Mouse (Mus musculus) neural tube, embryonic 12.5 days (tissue): Measurements from ENCODE around the gene Mapk8. TPM values are rescaled to one million over a fixed set of nuclear protein-coding genes. Genes with fewer than 3 reads are reported as not detected.

Experiments
- ATAC-seq: fragments of 200-750 bp; cut with Nextera tagmentation; 2 replicates; pipeline ENCODE4 v1.8.0; 2017; ENCODE audit warnings: low read depth, mild to moderate bottlenecking, moderate TSS enrichment, moderate library complexity; ENCODE audit not compliant: low FRiP score
- H3K27ac ChIP-seq: fragments of 300-500 bp; sonication (generic); 2 replicates; pipeline ENCODE4 v1.5.1; 2016
- H3K27me3 ChIP-seq: fragments of 300-500 bp; sonication (generic); replicated peaks from 2 replicates; pipeline ENCODE4 v1.6.1; 2016; ENCODE audit warnings: mild to moderate bottlenecking
- H3K36me3 ChIP-seq: fragments of 300-500 bp; sonication (generic); 2 replicates; pipeline ENCODE4 v1.6.1; 2016; ENCODE audit warnings: mild to moderate bottlenecking
- H3K4me1 ChIP-seq: fragments of 300-500 bp; sonication (generic); 2 replicates; pipeline ENCODE4 v1.6.1; 2016
- H3K4me2 ChIP-seq: fragments of 300-500 bp; sonication (generic); replicated peaks from 2 replicates; pipeline ENCODE4 v1.6.1; 2016; ENCODE audit warnings: mild to moderate bottlenecking
- H3K4me3 ChIP-seq: fragments of 300-500 bp; sonication (generic); 2 replicates; pipeline ENCODE4 v1.5.1; 2016
- H3K9ac ChIP-seq: fragments of 300-500 bp; sonication (generic); 2 replicates; pipeline ENCODE4 v1.6.1; 2016; ENCODE audit warnings: mild to moderate bottlenecking
- H3K9me3 ChIP-seq: fragments of 300-500 bp; sonication (generic); 2 replicates; pipeline ENCODE4 v1.6.1; 2016; ENCODE audit warnings: mild to moderate bottlenecking
- WGBS: fragments of 180-500 bp; shearing (Covaris S2); methylation state at CpG from one replicate; pipeline ENCODE4 v1.1.7; 2016; 5-methylcytosine and 5-hydroxymethylcytosine counted together
- polyA plus RNA-seq: library from polyadenylated mRNA; unstranded; fragments of >200 nt; fragmentation: Nextera tagmentation; extraction: Ambion mirVana; gene quantifications from 2 replicates; pipeline ENCODE4 v1.2.1, GENCODE M21; 2016

Mapk8 gene
- polyA plus RNA-seq, 1 experiment from 2014 or later, result 32.7 TPM

- no peak overlapping the region for H3K27ac ChIP-seq
These were observed 112.6 kb downstream of the Mapk8 start for GRCm38 (mm10) chr14:33334402-33334801.

DNA sequence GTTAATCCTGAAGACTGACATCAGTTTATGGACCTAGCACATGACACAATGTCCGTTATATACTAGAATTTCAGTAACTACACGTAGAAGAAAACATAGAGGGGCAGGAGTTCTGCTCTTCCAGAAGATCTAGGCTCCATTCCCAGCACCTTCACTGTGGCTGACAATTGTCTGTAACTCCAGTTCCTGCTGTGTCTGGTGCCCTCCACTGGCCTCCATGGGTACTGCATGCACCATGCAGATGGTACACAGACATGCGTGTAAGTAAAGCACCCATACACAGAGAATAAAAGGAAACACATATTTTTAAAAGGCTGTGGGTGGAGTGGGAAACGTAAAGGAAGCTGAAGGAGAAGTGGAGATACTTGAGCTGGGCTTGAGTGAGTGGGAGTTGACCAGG is 113.1 kb downstream of the Mapk8 start:
- Histone ChIP-seq H3K4me3 (no peak overlapping the region), H3K27ac (no peak overlapping the region), H3K4me1 (peaks cover 5% of the 10 kb centered on the region; the same call in 1 of the 2 replicates), H3K4me2 (no peak overlapping the region), H3K9me3 (no peaks in the 10 kb centered on the region), H3K36me3 (no peaks in the 10 kb centered on the region), H3K27me3 (no peaks in the 10 kb centered on the region), H3K9ac (no peak overlapping the region)
- WGBS, result 85% methylated on average over 4 of the region's 4 CpGs
- ATAC-seq, result no peak

More at GRCm38 (mm10) chr14:33334402-33334801, 112.6 kb downstream of the Mapk8 start:
- WGBS, result 80% methylated on average over 4 of the region's 4 CpGs
- Histone ChIP-seq H3K4me2 (no peak overlapping the region), H3K36me3 (no peaks in the 10 kb centered on the region), H3K9me3 (no peaks in the 10 kb centered on the region), H3K4me1 (peaks cover 5% of the 10 kb centered on the region; the same call in 1 of the 2 replicates), H3K9ac (no peak overlapping the region), H3K27me3 (no peaks in the 10 kb centered on the region), H3K4me3 (no peak overlapping the region)
- no peak for ATAC-seq

GRCm38 (mm10) chr14:33331627-33332026 is 115.3 kb downstream of the Mapk8 start:
- no peak overlapping the region for H3K4me2 ChIP-seq
- ATAC-seq, result no peak
- H3K27me3 ChIP-seq, result no peaks in the 10 kb centered on the region
- H3K9me3 ChIP-seq, result no peaks in the 10 kb centered on the region
- H3K36me3 ChIP-seq, result no peaks in the 10 kb centered on the region
- WGBS, result 40% methylated on average over 4 of the region's 4 CpGs
- H3K4me3 ChIP-seq, result no peak overlapping the region
- H3K9ac ChIP-seq, result no peak overlapping the region
- peaks cover 10% of the 10 kb centered on the region; the same call in 1 of the 2 replicates for H3K4me1 ChIP-seq
- H3K27ac ChIP-seq, result no peak overlapping the region

GRCm38 (mm10) chr14:33330986-33331385 is 116.0 kb downstream of the Mapk8 start:
- Histone ChIP-seq H3K4me2 (no peak overlapping the region), H3K4me3 (no peak overlapping the region), H3K27ac (no peak overlapping the region), H3K36me3 (no peaks in the 10 kb centered on the region), H3K4me1 (peaks cover 10% of the 10 kb centered on the region; the same call in 1 of the 2 replicates), H3K9me3 (no peaks in the 10 kb centered on the region), H3K27me3 (no peaks in the 10 kb centered on the region), H3K9ac (no peak overlapping the region)
- ATAC-seq, result no peak
- WGBS, result 63% methylated on average over 4 of the region's 4 CpGs

DNA sequence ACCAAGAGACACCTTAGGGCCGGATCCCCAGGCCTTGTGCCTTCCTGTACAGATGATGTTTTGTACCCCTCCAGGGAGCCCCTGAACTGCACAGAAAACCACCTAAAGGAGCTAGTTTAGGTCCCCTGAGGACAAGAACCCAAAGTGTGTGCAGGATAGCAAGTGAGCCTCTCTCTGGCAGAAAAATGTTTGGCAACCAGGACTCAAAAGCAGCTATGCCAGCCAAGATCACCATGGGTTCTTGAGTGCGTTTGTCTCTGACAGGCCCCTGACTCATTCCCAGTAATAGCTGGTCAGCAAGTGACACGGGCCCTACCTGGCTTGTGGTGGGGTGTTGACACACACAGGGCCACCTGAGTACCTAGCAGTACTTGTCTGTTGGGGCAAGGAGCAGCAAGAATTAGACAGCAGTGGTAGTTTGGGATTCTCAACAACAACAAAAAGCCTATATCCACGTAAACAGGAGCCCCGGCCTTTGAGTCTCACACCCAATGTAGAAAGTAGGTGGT is 117.6 kb downstream of the Mapk8 start:
- ATAC-seq, result no peak

DNA sequence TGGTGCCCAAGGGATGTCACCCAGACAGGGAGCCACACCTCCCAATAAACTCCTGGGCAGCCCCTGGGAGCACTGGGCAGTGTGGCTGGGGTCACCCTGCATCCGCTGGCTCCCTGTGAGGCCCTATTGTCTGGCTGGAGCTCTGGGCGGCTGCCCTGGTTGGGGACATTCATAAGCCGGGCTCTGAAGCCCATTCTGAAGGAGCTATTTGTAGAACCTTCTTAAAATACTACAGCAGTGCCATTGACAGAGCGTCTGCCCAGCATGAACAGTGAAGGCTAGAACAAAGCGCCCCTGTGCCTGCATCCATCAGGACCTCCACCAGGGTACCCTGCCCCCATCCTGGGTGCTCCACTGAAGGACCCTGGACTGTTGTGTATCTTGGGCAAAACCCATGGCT is 118.6 kb downstream of the Mapk8 start:
- Histone ChIP-seq H3K27ac (no peak overlapping the region), H3K9me3 (no peaks in the 10 kb centered on the region), H3K27me3 (no peaks in the 10 kb centered on the region), H3K4me3 (no peak overlapping the region), H3K4me1 (peaks cover 6% of the 10 kb centered on the region; the same call in 1 of the 2 replicates), H3K36me3 (no peaks in the 10 kb centered on the region), H3K9ac (no peak overlapping the region), H3K4me2 (no peak overlapping the region)
- ATAC-seq, result 0 out of 2 replicates have a peak, but pooled peaks have one; percentile 41
- 26% methylated on average over 5 of the region's 5 CpGs for WGBS

More for the DNA sequence above, 117.6 kb downstream of the Mapk8 start:
- H3K9ac ChIP-seq, result no peak overlapping the region
- H3K9me3 ChIP-seq, result no peaks in the 10 kb centered on the region
- H3K36me3 ChIP-seq, result no peaks in the 10 kb centered on the region
- WGBS, result 91% methylated on average over 5 of the region's 5 CpGs
- H3K4me1 ChIP-seq, result peaks cover 6% of the 10 kb centered on the region; the same call in 1 of the 2 replicates
- no peak overlapping the region for H3K4me2 ChIP-seq
- H3K27me3 ChIP-seq, result no peaks in the 10 kb centered on the region
- H3K4me3 ChIP-seq, result no peak overlapping the region
- no peak overlapping the region for H3K27ac ChIP-seq

Other genes with a start within 250 kb of the Mapk8 start
- gene Arhgap22, start 233.1 kb downstream of the Mapk8 start, polyA plus RNA-seq, result 6.2 and 7.6 TPM in 2 replicates
- not detected in 2 replicates for gene Frmpd2, start 24.5 kb upstream of the Mapk8 start, polyA plus RNA-seq
- gene Ptpn20, start 142.0 kb upstream of the Mapk8 start, polyA plus RNA-seq, result 0.10 and 0.11 TPM in 2 replicates